Mouse (Mus musculus): Measurements from ENCODE around the gene Fam3c. TPM values are rescaled to one million over a fixed set of nuclear protein-coding genes. Genes with fewer than 3 reads are reported as not detected.
"Not testable (repeated sequence)": the region's sequence is repeated elsewhere in the genome, so short reads cannot be mapped to it uniquely, and the experiment has no call there.

Fam3c gene
- total RNA-seq, 2 experiments from 2014 or later, result 34.9 to 38.1 TPM

DNA sequence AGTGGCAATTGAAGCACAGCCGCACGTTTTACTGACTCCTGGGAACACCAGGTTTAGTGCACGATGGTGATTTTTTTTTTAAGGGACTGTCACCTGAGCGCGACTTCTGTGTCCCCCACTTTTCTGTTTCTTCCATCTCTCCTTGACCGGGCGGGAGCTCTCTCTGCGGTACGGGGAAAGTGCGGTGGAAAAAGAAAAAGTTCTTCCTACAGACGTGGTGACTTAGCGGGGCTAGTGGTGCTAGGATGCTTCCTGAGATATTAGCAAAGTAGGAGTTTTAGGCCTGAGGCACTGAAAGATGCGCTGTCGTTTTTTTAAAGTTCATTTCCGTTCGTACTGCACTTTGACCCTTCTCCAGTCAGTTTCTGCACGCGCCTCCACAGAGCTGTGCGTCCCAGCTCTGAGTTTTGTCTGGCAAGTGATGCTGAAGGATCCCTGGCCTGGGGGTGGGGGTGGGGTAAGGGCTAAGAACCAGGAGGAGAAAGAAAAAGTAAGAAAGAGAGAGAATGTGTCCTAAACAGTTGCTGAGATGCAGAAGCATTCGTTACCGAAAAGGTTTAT lies 66.5 kb downstream of the Fam3c start:
- no peak for DNase-seq

DNA sequence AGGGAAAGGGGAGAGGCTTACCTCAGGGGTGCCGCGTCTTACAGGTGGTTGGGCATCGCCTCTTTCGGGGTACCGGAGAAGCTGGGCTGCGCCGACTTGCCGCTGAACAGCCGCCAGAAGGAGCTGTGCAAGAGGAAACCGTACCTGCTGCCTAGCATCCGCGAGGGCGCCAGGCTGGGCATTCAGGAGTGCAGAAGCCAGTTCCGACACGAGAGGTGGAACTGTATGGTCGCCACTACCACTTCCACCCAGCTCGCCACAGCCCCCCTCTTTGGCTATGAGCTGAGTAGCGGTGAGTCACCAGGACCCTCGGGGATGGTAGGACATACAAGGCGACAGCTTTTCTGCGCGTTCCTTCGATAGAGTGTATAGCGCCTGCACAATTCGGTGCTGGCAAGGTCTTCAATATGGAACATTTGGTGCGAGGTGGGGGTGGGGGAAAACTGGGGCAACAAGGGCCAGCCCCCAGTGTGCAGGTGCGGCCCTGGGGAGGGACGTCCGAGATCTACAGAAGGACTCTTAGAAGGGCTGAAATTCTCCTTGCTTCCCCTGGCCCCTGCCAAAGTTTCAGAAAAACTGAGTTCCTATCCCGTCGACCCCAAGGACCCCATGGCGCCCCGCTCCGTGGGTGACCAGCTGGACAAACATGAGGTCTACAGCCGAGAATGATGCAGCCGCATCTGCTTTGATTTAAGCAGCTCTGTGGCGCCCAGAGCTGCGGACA lies 67.1 kb downstream of the Fam3c start:
- peak; percentile 25 for DNase-seq

DNA sequence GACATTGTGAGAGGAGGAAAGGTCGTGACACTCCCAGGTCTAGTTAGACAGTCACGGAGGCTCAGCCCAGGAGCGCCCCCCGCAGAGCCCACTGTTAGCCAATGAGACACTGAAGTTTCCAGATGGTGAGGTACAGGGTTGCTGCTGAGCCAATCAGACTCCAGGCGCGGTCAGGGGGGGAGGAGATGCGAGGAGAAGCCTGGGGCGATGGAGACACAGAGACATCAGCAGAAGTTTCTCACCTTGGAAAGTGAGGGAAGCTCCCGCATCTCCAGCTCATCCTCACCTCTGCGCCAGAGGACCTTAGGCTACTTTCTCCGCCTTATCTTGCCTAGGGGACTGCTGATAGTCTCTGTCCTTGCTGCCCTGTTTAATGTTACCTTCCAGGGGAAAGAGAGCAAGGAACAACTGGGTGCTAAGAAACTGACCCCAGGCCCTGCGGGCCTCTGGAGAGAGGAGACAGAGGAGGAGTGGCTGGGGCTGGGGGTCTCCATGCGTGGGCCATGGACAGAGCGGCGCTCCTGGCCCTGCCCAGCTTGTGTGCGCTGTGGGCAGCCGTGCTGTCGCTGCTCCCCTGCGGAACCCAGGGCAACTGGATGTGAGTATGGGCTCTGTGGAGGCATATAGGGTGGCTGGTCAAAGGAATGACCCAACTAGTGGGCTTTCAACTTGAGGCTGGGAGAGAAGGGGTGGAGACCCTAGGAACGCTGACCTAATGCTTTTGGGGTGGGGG lies 67.9 kb downstream of the Fam3c start, which contains the start of gene Wnt16:
TSS of gene Wnt16 (plus strand) at position 224 of the 733 bp plus-strand sequence.
- no peak for DNase-seq

DNA sequence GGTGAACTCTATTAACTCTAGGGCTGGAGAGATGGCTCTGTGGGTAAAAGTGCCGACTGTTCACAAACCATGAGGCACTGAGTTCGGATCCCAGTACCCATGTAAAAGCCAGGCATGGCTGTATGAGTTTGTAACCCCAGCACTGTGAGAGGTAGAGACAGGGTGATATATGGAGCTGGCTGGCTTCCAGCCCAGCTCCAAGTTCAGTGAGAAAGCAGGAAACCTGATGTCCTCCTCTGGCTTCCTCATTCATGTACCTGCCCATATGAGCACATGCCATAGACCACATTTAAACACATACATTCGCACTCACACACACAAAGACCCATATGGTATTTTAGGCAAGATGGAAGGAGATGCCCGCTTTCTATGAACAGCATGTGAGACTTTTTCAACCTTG lies 73.6 kb downstream of the Fam3c start:
- no peak for DNase-seq

DNA sequence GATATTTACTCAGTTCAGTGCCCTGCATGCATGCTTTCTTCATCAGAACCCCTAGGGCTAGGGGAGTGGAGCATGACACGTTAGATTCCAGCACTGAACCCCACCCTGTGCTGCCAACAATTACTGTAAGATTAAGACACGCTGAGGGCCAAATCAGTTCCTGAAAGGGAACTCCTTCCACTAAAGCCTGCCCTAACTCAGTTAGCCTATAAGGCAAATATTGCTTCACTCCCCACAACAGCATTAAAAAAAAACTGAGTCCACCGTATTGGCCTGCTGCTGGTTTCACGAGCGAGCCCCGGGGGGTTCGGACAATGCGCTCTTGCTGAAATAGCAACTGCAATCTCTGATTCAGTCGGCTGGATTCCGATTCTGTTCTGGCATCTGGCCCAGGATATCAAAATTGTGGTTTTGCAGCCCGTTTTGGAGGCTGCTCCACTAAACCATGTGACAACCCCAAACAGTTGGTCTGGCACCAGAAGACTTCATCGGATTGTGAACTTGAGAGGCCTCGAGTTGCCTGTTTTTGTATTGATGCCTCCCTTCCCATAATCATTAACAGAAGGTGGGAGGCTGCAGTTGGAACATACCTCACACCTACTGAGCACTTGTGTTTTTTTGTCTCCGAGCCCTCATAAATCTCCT lies 75.7 kb downstream of the Fam3c start:
- DNase-seq, result peak; percentile 58

- DNase-seq, result no peak
Measured at GRCm38 (mm10) chr6:22277941-22278340, 78.1 kb downstream of the Fam3c start.

GRCm38 (mm10) chr6:22269840-22270521 lies 86.1 kb downstream of the Fam3c start:
- peak; percentile 27 for DNase-seq

DNA sequence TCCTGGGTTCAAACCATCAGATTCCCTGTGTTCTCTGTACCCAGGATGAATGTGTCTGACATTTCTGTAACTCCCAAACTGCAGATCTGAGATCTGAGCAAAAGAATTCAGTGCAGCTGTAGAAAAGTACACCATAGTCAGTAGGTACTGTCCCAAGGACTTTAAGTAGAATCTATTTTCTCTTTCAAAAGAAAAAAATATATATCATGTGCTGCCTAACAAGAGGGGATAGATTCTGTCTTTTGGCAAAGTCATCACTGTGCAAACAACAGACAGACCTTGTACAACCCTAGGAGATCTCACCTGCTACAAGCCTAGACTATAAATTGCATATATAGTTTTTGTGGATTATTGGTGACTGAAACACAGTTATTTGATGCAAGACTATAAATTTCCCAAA lies 87.4 kb downstream of the Fam3c start:
- DNase-seq, result no peak

GRCm38 (mm10) chr6:22267807-22268667 lies 88.0 kb downstream of the Fam3c start:
- DNase-seq, result no peak

- DNase-seq, result no peak
Measured at GRCm38 (mm10) chr6:22266018-22266417, 90.0 kb downstream of the Fam3c start.

DNA sequence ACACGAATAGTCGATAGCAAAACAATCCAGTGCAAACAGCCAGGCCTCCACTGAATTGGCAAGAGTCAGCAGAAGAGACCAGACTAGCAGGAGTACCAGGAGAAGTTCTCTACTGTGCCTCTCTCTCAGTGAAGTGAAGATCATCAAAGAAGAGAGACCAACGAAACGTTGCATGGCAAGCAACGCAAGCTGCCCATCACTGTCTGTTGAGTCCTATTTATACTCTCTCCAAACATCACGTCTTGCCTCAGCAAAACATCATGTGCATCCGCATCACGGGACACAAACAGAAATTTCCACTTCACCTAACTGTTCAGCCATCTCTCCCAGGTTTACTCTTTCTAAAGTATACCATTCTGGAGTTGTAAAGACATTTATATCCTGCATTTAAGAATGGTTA lies 91.9 kb downstream of the Fam3c start:
- not testable (repeated sequence) for DNase-seq

DNA sequence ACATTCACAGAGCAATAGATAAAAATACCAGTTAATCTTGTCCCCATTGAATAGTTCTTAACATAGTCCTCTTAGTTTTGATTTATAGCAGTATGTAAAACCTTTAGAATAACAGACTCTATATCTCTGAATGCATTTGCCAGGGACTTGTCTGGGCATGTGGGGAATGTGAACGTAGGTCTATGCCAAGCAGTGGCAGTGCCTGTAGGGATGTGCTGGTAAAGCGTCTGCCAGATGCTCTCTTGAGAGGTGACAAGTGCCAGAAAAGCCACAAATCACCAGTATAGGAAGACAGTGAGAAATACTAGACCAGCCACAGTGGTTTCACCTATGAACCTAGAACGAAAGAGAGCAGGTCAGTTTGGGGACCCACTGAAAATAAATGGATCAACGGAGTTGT lies 93.5 kb downstream of the Fam3c start:
- DNase-seq, result no peak

DNA sequence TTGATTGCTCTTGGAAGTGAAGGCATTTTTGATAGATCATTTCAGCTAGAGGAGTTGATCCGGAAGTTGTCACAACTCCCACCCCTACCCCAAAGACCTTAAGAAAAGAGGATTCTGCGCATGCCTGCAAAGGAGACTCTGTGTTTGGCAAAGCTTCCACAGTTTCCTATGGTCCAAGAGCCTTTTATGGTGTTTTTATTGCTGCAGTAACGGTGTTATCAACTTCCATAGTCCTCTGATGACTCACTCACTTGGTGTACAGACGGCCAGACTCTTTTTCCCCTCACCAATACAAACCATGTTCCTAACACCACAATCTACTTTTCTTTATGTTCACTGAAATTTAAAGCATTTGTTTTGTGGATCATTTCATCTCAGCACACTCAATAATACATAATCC lies 97.3 kb downstream of the Fam3c start:
- DNase-seq, result no peak

Other genes with a start within 250 kb of the Fam3c start
- 1 to 10 TPM; 1.1 TPM for gene Wnt16, start 68.0 kb downstream of the Fam3c start, total RNA-seq (2021)